Mouse (Mus musculus) layer of hippocampus, adult 2 months (tissue): ENCODE data around the gene Uchl3. TPM values are rescaled to one million over a fixed set of nuclear protein-coding genes. Genes with fewer than 3 reads are reported as not detected.
A peak's percentile ranks its signal among the peaks of the same experiment; 100 is the strongest.

Experiments
- DNase-seq, 2 experiments: peaks; one replicate each; pipeline ENCODE4 v3.0.0; 2022; ENCODE audit warnings: low spot score in 2 of 2
- H3K27ac ChIP-seq: fragments of 200-600 bp; 2 replicates; pipeline ENCODE4 v1.8.1; 2022
- H3K4me3 ChIP-seq: fragments of 200-600 bp; 2 replicates; pipeline ENCODE4 v1.8.1; 2022; ENCODE audit warnings: mild to moderate bottlenecking
- CTCF ChIP-seq: fragments of 200-600 bp; conservative IDR thresholded peaks from 2 replicates; pipeline ENCODE4 v1.8.1; 2022; ENCODE audit warnings: antibody characterized with exemption, mild to moderate bottlenecking, moderate library complexity
- long read RNA-seq, 2 experiments: library from polyadenylated mRNA; stranded (forward); transcript quantifications; one replicate each; pipeline ENCODE4 v2.0.0; 2021; ENCODE audit warnings: borderline mapping rate in 2 of 2
- total RNA-seq, 2 experiments: library from RNA; stranded (reverse); gene quantifications; 2 replicates each; pipeline ENCODE4 v1.2.3; 2021

The Uchl3 gene
- total RNA-seq, result 10 to 100 TPM; 46.2 to 54.9 TPM
- long read RNA-seq, experiment 1, partial matches to known transcripts, result 3 of 67 reads
- long read RNA-seq, experiment 1, other reads (novel, unspliced or antisense), result 62 of 67 reads
- long read RNA-seq, experiment 2, partial matches to known transcripts, result 1 of 87 reads
- long read RNA-seq, experiment 2, other reads (novel, unspliced or antisense), result 84 of 87 reads

DNA sequence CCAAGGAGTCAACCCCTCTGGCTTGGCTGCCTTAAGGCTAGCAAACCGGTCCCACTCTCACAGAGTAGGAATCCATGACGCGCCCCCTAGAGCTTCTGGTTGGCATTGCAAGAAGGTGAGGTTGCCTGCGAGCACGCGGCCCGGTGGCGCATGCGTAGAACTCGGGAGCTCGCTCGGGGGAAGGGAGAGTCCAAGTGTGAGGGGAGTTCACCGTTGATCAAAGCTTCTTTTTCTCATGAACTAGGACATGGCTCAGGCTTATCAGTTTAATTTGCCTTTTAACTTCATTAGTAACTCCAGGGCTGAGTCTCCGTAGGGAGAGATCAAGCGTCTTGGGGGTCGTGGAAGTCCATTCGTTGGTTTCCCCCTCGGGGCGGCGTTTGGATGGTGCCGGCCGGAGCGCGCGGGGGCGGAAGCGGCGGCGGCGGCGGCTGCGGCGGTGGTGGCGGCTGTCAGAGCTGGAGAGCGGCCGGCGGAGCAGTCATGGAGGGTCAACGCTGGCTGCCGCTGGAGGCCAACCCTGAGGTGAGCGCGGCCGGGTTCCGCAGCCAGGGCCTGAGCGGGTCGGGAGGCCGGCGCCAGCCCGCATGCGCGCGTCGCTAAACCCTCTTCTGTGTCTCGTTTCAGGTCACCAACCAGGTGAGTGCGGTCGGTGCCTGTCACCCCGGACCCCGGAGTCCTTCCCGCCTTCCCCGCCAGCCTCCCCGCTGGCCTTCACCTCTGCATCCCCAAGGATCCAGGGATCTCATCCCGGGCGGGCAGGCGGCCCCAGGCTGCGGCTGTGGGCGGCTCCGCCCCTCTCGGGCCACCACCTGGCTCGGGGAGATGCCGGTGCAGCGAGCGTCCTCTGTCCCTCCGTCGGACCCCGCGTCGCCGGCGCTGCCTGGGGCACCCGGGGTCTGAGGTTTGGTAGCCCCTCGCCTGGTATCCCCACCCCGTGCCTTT is at the start of gene Uchl3:
Gene Uchl3, plus strand, starts transcription at position 387 of the 945 bp plus-strand sequence.
- Histone ChIP-seq H3K27ac (peak within 1 kb of the TSS; percentile 98), H3K4me3 (peak within 1 kb of the TSS; percentile 99)
- peak; percentile 98 for TF ChIP-seq CTCF
- DNase-seq, result peak; percentile 94 to 100

DNA sequence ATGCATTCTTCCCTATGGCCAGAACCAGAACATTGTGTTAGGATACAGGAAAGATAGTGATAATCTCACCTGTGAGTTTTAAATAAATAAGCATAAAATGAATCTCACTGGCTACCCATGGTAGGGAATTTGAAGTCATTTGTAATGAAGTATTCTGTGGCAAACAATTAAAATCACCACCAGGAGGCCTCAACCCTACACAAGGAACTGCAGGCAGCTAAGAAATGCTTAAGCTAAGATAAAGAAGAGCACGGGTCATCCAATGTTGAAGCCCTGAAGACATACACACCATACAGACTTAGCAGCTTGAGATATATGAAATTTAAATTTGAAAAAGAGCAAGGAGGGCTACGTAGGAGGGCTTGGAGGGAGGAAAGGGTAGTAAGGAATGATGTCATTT is 47.9 kb upstream of the Uchl3 start:
- H3K27ac ChIP-seq, result no peak overlapping the region
- peak; percentile 62 for TF ChIP-seq CTCF
- H3K4me3 ChIP-seq, result no peak overlapping the region
- DNase-seq, result no peak

DNA sequence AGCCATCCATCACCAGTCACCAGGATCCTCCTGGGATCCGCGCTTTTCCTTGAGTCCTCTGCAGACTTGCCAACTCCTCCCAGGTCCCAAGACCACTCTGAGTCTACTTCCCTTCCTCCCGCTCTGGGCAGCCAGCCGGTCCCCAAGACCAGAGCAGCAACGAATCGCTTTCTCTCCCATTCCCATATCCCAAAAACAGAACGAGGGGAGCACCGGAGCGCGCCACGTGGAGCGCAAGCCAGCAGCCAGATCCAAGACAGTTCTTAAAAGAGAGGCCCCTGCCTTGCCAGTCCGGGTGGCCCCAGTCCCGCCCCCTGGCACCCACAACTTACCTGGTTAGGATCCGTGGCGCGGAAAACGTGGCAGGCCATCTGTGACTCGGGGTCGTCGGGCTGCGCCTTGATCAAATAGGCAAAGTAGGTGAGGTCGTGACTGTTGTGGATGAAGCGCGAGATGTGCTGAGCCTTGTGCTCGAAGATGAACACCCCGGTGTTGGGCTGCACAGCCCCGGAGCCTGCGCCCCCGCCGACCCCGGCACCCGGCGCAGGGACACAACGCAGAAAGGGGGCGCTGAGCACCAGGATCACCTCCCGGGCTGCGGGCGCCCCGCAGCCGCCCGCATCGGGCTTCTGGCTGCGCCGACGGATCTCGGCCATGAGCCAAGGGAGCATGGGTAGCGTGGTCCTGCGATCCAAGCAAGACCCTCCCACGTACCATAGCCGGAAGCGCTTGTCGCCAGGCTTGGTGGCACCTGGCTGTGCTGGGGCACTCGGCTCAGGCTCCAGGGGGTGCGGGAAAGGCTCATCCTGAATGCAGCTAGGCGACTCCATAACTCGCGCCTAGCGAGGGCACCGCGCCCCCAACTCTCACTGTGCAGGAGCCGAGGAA is 45.9 kb upstream of the Uchl3 start:
- TF ChIP-seq CTCF, result peak; percentile 45
- DNase-seq, result peak in 1 of 2 experiments; percentile 13
- Histone ChIP-seq H3K4me3 (peak overlapping the region; percentile 86), H3K27ac (peak overlapping the region; percentile 44)

DNA sequence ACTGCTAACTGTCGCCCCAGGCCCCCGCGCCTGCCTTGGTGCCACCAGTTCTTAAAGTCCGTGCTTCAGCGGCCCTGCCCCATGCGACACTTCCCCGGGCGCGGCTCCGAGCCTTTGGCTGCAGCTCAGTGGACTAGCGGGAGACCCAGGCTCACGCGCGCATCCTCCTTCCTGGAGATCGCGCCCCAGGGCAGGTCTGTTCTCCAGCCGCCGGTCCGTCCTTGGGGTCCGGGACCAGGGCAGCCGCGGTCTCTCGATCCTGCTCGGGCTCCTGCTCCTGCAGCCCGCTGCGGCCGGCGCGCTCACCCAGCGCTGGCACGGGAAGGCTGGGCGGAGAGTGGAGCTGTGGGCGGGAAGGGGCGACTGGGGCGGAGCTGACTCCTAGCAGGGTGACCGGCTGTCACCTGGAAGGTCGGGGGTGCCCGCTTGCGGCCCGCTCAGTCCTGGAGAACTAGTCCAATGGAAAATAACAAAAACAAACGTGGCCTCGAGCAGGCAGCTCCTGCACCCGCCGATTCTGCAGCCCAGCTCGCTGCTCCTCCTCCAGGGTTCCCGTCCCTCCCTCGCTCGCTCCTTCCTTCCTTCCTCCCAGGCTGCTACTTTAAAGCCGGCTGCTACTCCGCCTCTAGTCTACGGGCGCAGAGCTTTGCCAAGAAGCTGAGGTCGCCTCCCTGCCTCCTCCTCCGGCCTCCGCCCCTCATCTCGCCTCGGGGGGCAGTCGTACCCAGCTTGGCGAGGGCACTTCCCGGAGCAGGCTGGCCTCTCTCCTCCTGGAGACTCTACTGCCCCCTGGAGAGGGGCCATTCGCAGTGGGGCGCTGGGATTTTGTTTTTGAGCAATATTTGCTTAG is 45.0 kb upstream of the Uchl3 start, which contains the start of gene Tbc1d4:
Gene Tbc1d4, minus strand, starts transcription at position 673 of the 850 bp plus-strand sequence.
- H3K27ac ChIP-seq, result peak within 1 kb of the TSS; percentile 44
- peak; percentile 90 for TF ChIP-seq CTCF
- peak within 1 kb of the TSS; percentile 86 for H3K4me3 ChIP-seq
- peak; percentile 43 to 57 for DNase-seq

DNA sequence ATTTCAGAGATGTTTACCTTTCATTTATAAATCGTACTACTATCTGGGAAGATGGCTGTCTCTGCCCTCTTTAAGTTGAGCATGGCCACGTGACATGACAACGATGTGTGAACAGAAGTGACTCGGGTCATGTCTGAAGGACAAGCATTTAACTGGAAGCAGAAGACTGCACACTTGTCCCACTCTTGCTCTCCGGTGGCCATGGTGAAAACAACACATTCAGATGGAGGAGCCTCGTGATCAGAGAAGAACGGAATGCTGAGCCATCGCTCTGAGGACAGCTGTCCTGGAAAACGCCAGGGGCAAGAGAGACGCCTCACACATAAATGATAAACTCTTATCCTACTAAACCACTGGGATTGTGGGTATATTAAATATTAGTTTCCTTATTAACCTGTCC is 43.1 kb upstream of the Uchl3 start:
- TF ChIP-seq CTCF, result no peak
- no peak for DNase-seq

DNA sequence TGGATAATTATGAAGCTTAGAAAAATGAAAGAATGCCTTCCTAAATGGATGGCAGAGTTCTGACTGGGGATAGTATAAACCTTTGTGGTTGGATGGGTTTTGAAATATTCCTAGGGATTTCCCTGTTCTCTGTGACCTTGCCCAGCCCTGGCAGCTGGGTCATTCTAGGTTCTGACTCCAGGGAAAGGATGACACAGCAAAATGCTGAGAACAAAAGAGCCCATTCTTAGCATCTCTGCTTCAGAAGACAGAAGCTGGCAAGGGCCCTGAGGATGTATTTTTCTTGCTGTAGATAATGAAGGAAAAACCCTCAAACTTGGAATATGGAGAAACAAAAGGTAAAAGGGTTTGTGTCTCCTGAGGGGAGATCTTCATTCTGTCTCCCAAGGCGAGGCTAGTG is 40.6 kb upstream of the Uchl3 start:
- TF ChIP-seq CTCF, result no peak
- Histone ChIP-seq H3K4me3 (no peak overlapping the region), H3K27ac (no peak overlapping the region)
- DNase-seq, result no peak

More for the DNA sequence above, 43.1 kb upstream of the Uchl3 start:
- Histone ChIP-seq H3K4me3 (no peak overlapping the region), H3K27ac (no peak overlapping the region)

DNA sequence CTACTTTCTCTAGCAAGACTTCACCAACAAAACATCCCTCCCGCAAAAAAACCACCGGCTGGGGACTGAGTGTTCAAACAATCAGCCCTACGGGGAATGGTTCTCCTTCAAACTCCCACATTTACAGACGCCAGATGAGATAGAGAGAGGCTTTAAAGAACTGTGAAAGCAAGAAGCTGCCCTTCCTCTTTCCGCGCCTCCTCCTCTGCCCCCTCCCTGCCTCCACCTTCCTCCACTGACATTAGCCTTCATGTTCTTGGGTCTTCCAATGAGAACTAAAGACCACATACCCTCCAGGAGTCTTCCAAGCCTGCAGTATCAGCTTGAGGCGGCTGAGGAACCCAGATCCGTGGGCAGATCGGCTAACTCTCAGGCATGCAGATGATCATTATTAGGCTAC is 37.6 kb upstream of the Uchl3 start:
- DNase-seq, result no peak
- no peak for TF ChIP-seq CTCF
- Histone ChIP-seq H3K27ac (no peak overlapping the region), H3K4me3 (no peak overlapping the region)

DNA sequence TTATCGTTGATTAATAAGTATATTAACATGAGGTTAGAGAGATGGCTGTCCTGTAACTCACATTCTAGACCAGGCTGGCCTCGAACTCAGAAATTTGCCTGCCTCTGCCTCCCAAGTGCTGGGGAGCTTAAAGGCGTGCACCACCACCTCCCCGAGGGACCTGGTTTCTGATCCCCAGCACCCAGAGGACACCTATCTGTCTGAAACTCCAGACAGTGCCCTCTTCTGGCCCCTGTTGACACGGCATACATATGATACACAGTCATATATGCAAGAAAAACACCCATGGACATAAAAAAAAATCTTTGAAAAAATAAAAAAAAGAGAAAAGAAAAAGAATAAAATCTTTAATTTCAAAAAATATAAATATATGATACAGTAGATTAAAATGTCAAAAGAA is 36.1 kb upstream of the Uchl3 start:
- H3K4me3 ChIP-seq, result no peak overlapping the region
- no peak; the same call in 1 of the 2 replicates for TF ChIP-seq CTCF
- DNase-seq, result no peak

DNA sequence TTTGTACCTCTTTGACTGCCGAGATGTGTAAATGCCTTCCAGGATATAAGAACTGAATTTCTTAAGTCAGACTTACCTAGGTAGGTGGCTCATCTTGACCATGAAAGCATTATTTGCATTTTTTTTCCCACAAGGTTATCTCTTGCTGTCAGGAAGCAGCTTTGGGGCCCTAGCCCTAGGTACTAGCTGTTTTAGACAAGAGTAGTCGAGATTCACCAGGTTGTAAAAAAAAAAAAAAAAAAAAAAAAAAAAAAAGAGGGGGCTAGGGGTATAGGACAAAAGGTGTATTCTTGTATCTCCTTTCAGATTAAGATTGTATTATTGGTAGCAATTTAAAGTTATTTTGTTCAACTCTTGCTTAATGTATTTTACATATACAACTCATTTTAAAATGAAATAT is 23.2 kb upstream of the Uchl3 start:
- Histone ChIP-seq H3K27ac (no peak overlapping the region), H3K4me3 (no peak overlapping the region)
- TF ChIP-seq CTCF, result no peak
- no peak for DNase-seq

More for the DNA sequence above, 36.1 kb upstream of the Uchl3 start:
- H3K27ac ChIP-seq, result no peak overlapping the region

DNA sequence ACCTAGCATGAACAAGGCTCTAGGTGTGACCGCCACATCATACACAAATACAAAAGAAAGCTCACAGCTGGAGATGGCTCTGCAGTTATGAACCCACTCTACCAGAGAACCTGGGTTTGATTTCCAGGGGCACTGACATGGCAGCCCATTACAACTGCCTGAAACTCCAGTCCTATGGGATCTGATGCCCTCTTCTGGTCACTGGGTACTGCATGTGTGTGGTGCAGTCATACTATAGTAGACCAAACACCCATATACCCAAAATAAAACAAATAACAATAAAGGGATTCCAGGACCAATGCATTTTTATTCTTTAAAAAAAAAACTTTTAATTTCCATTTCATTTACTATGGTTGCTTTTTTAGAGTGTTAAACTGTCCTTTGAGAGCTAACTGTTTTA is 18.0 kb upstream of the Uchl3 start:
- peak; percentile 54 for TF ChIP-seq CTCF
- Histone ChIP-seq H3K4me3 (no peak overlapping the region), H3K27ac (no peak overlapping the region)
- no peak for DNase-seq

DNA sequence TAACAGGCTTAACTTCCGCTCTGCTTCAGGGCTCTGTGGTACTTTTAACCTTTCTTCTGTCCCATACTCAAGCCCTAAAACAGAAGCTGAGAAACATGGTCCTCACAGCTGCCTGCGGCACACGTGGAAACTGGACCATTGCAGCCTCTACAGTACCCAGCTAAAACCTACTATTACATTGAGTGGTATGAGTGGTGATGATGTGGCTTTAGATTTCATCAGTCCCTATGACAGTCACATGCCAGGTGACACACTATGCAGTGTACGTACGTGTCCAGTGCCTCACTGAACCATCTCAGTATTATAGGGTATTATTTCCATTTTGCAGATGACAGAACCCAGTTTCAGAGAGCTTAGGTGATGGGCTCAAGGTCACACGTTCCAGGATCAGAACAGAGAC is 16.4 kb upstream of the Uchl3 start:
- DNase-seq, result no peak
- no peak overlapping the region for H3K4me3 ChIP-seq

More for the DNA sequence above, 16.4 kb upstream of the Uchl3 start:
- no peak overlapping the region for H3K27ac ChIP-seq
- TF ChIP-seq CTCF, result no peak
